Mouse (Mus musculus) liver, adult 2 months (tissue): ENCODE measurements around the gene Gm37240. TPM values are rescaled to one million over a fixed set of nuclear protein-coding genes. Genes with fewer than 3 reads are reported as not detected.

Source experiments
- DNase-seq: peaks from one replicate; pipeline ENCODE4 v3.0.0-alpha.2; 2011; ENCODE audit warnings: low read depth, low spot score; ENCODE audit errors: extremely low read depth
- H3K27ac ChIP-seq: fragments of 200-500 bp; replicated peaks from 2 replicates; pipeline ENCODE4 v1.5.1; 2012; ENCODE audit warnings: low read depth, mild to moderate bottlenecking, control low read depth, inconsistent platforms, low read length; ENCODE audit not compliant: insufficient read depth
- H3K27me3 ChIP-seq: fragments of 200-500 bp; 2 replicates; pipeline ENCODE4 v1.6.1; 2012; ENCODE audit warnings: mild to moderate bottlenecking, moderate library complexity, low read length, inconsistent platforms; ENCODE audit not compliant: control insufficient read depth, insufficient read depth
- H3K36me3 ChIP-seq: fragments of 200-500 bp; 2 replicates; pipeline ENCODE4 v1.6.1; 2012; ENCODE audit warnings: low read length, inconsistent platforms; ENCODE audit not compliant: control insufficient read depth, insufficient read depth
- H3K4me1 ChIP-seq: fragments of 200-500 bp; 2 replicates; pipeline ENCODE4 v1.6.1; 2011; ENCODE audit warnings: low read length; ENCODE audit not compliant: control insufficient read depth, insufficient read depth
- H3K4me3 ChIP-seq: fragments of 200-500 bp; 2 replicates; pipeline ENCODE4 v1.5.1; 2011; ENCODE audit warnings: low read depth, mild to moderate bottlenecking, control low read depth, low read length, moderate library complexity; ENCODE audit not compliant: insufficient read depth
- H3K79me2 ChIP-seq: fragments of 200-500 bp; 2 replicates; pipeline ENCODE4 v1.6.1; 2012; ENCODE audit warnings: inconsistent platforms, mild to moderate bottlenecking, low read length, moderate library complexity; ENCODE audit not compliant: control insufficient read depth, insufficient read depth
- H3K9ac ChIP-seq: fragments of 200-500 bp; 2 replicates; pipeline ENCODE4 v1.6.1; 2012; ENCODE audit warnings: low read depth, mild to moderate bottlenecking, control low read depth, inconsistent platforms, low read length
- CTCF ChIP-seq: fragments of 200-500 bp; IDR thresholded peaks from 2 replicates; pipeline ENCODE4 v1.5.1; 2011; ENCODE audit warnings: low read depth, low read length, control low read depth
- POLR2A ChIP-seq: fragments of 200-500 bp; IDR thresholded peaks from 2 replicates; pipeline ENCODE4 v1.6.1; 2011; ENCODE audit warnings: low read length, control low read depth; ENCODE audit not compliant: insufficient read depth; ENCODE audit errors: extremely low read depth
- WGBS: fragments of 180-500 bp; shearing (Covaris S2); methylation state at CpG from one replicate; pipeline ENCODE4 v1.1.7; 2018; 5-methylcytosine and 5-hydroxymethylcytosine counted together
- polyA plus RNA-seq: library from polyadenylated mRNA; depleted of rRNA; stranded (reverse); fragments of >200 nt; gene quantifications from 2 replicates; pipeline ENCODE4 v1.2.3, GENCODE M21; 2012
- total RNA-seq: library from RNA; depleted of rRNA; stranded (reverse); fragments of >200 nt; gene quantifications from 2 replicates; pipeline ENCODE4 v1.2.3, GENCODE M21; 2014

Gm37240 gene
- total and polyA plus RNA-seq, 2 experiments: 2.2 to 6.9 TPM

DNA sequence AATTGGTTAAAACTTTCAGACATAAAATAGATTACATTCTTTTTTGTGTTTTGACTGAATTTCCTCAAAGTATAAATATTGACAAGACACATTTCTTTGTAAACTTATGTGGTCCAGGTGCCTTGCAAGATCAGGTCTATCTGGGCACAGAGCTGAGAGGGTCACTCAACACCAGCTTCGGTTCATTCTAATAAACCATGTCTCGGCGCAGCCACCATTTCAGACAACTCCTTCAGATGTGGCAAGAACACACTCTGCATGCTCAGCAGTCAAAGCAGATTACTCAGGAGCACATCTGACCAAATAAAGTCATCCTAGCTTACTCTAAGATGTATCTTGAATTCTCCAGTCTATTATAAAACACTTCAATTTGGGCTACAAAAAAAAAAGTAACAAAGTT lies 1371.2 kb downstream of the Gm37240 start:
- no peak overlapping the region for H3K4me3 ChIP-seq
- H3K27ac ChIP-seq: no peak overlapping the region
- DNase-seq: no peak
- H3K9ac ChIP-seq: no peak overlapping the region
- peaks cover 11% of the 10 kb centered on the region for H3K36me3 ChIP-seq
- no peaks in the 10 kb centered on the region for H3K27me3 ChIP-seq
- WGBS: 98% methylated on average over 3 of the region's 3 CpGs
- TF ChIP-seq POLR2A: no peak
- no peak for TF ChIP-seq CTCF
- no peaks in the 10 kb centered on the region for H3K79me2 ChIP-seq
- no peaks in the 10 kb centered on the region for H3K4me1 ChIP-seq

DNA sequence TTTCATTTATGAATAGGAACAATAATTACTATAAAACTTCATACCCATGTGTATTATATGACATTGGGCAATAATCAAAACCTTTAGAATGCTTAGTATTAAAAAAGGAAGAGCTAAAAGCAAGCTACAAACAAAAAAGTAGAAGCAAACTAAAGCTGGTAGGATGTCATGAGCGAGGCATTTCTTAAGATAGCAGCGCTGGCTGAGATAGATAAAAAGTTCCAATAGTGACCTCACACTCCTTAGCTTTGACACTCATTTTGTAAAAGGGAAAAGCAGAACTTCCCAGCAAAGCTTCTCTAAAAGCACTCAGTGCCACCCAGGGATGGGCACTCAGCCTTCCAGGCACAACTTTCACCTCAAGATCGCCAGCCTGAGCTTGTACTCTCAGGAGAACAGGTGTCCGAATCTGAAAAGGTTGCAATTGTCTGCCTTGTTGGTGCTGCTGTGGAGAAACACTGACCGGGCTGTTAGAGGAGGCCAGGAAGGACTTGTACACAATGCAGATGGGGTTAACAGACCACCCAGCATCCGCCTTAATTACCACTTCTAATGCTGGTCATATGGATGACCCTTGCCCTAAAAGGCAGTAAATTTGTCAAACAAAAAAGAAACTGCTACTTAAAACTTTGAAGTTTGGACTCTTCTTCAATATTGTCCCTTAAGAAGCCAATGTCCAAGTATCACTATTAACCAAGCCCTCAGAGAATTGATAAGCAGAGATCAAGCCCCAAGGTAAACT lies 1374.4 kb downstream of the Gm37240 start:
- H3K36me3 ChIP-seq: peaks cover 14% of the 10 kb centered on the region
- no peaks in the 10 kb centered on the region for H3K27me3 ChIP-seq
- no peak overlapping the region for H3K9ac ChIP-seq
- no peak for DNase-seq
- H3K4me3 ChIP-seq: no peak overlapping the region
- 89% methylated on average over 6 of the region's 6 CpGs for WGBS
- H3K4me1 ChIP-seq: no peaks in the 10 kb centered on the region
- H3K27ac ChIP-seq: no peak overlapping the region
- no peaks in the 10 kb centered on the region; the same call in 1 of the 2 replicates for H3K79me2 ChIP-seq
- TF ChIP-seq CTCF (no peak), POLR2A (no peak)

DNA sequence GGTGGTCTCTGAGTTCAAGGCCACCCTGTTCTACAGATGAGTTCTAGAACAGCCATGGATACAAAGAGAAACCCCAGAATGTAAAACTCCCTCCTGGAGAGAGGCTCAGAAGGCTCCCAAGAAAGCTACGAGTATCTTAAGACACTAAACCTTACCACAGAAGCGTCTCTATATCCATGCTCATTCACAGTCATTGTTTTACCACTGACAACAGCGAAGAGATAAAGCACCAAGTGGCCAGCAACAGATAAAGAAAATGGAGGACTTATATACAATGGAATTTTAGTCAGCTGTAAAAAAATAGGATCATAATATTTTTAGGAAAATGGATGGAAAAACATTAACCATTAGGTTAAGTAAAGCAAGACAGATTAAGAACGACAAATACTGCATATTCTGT lies 1382.1 kb downstream of the Gm37240 start:
- Histone ChIP-seq H3K9ac (no peak overlapping the region), H3K4me1 (no peaks in the 10 kb centered on the region), H3K27me3 (no peaks in the 10 kb centered on the region), H3K4me3 (no peak overlapping the region), H3K79me2 (no peaks in the 10 kb centered on the region; the same call in 1 of the 2 replicates), H3K36me3 (peaks cover 9% of the 10 kb centered on the region; the same call in 1 of the 2 replicates), H3K27ac (no peak overlapping the region)
- TF ChIP-seq CTCF: no peak
- no peak for TF ChIP-seq POLR2A
- DNase-seq: no peak
- WGBS: 86% methylated on average over 4 of the region's 4 CpGs

DNA sequence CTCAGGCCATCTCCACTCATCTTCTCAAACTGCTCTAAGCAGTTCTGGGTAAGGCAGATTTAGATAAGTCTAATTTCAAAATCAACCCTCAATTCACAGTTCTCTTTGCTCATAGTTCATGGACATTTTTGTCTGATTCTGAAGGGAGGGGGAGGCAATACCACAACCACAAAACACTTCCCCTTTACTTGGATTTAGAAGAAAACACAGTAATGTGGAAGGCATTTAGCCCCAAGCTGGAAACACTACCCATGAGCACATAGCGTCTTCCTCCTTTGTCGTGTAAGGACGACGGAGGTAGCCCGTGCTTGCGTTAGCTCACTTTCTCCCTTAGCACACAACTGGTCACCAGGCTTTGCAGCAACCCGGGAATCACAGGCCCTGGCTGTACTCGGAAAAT lies 1383.0 kb downstream of the Gm37240 start:
- H3K4me3 ChIP-seq: no peak overlapping the region
- H3K4me1 ChIP-seq: no peaks in the 10 kb centered on the region
- H3K9ac ChIP-seq: no peak overlapping the region
- WGBS: 90% methylated on average over 8 of the region's 8 CpGs
- no peak overlapping the region for H3K27ac ChIP-seq
- H3K79me2 ChIP-seq: no peaks in the 10 kb centered on the region; the same call in 1 of the 2 replicates
- TF ChIP-seq CTCF (no peak), POLR2A (no peak)
- H3K27me3 ChIP-seq: no peaks in the 10 kb centered on the region
- no peak for DNase-seq
- peaks cover 9% of the 10 kb centered on the region; the same call in 1 of the 2 replicates for H3K36me3 ChIP-seq

DNA sequence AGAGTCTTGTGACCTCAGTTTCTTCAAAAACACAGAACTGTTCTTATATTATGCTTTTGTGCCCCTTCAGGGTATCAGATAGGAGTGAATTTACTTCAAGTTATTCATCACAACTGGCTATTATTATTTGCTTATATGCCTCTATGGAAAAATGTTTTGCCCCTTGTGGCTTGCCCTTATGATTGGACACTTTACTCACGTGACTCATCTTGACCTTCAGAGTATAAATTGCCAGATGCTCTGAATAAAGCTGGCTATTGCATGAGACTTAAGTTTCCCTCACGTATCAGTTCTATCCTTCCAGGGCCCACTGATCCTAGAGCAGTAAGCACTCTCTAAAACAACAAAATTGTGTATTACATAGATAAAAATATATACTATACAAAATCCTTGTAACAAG lies 1385.2 kb downstream of the Gm37240 start:
- no peak for DNase-seq
- H3K4me1 ChIP-seq: no peaks in the 10 kb centered on the region
- no peaks in the 10 kb centered on the region for H3K27me3 ChIP-seq
- no peak overlapping the region for H3K27ac ChIP-seq
- no peaks in the 10 kb centered on the region for H3K79me2 ChIP-seq
- H3K36me3 ChIP-seq: peaks cover 12% of the 10 kb centered on the region; the same call in 1 of the 2 replicates
- no peak overlapping the region for H3K4me3 ChIP-seq
- 93% methylated on average over 2 of the region's 2 CpGs for WGBS
- no peak overlapping the region for H3K9ac ChIP-seq
- TF ChIP-seq POLR2A (no peak), CTCF (no peak)

DNA sequence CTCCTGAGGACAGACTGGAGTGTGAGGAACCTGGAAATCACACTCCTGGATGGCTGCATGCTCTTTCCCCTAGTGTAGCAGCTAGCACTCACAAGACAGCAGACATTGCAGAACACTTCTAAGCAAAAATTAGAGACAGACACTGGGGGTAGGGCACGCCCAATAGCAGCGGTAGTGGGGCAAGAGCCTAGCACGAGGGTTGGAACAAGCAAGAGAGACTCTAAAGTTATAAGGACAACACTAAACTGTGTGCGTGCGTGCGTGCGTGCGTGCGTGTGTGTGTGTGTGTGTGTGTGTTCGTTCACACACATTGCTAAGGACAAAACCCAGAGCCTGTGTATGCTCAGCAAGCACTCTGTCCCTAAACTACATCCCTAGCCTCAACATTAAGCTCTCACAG lies 1386.8 kb downstream of the Gm37240 start:
- Histone ChIP-seq H3K9ac (no peak overlapping the region), H3K4me3 (no peak overlapping the region), H3K36me3 (peaks cover 20% of the 10 kb centered on the region), H3K4me1 (no peaks in the 10 kb centered on the region), H3K79me2 (no peaks in the 10 kb centered on the region), H3K27ac (no peak overlapping the region), H3K27me3 (no peaks in the 10 kb centered on the region)
- WGBS: 95% methylated on average over 10 of the region's 10 CpGs
- DNase-seq: no peak
- TF ChIP-seq POLR2A (no peak), CTCF (no peak)
